Mouse (Mus musculus): Measurements from ENCODE around the gene Tldc2.
A peak's percentile ranks its signal among the peaks of the same experiment; 100 is the strongest.

Tldc2 gene

GRCm38 (mm10) chr2:157086796-157087195, at the start of gene Tldc2:
Tldc2 (plus strand) TSS chr2:157087055.
- no peak for DNase-seq (ENCODE audit: low read depth)

- no peak for DNase-seq (ENCODE audit: low read depth)
Measured at GRCm38 (mm10) chr2:157037303-157037702, 49.6 kb upstream of the Tldc2 start.

DNA sequence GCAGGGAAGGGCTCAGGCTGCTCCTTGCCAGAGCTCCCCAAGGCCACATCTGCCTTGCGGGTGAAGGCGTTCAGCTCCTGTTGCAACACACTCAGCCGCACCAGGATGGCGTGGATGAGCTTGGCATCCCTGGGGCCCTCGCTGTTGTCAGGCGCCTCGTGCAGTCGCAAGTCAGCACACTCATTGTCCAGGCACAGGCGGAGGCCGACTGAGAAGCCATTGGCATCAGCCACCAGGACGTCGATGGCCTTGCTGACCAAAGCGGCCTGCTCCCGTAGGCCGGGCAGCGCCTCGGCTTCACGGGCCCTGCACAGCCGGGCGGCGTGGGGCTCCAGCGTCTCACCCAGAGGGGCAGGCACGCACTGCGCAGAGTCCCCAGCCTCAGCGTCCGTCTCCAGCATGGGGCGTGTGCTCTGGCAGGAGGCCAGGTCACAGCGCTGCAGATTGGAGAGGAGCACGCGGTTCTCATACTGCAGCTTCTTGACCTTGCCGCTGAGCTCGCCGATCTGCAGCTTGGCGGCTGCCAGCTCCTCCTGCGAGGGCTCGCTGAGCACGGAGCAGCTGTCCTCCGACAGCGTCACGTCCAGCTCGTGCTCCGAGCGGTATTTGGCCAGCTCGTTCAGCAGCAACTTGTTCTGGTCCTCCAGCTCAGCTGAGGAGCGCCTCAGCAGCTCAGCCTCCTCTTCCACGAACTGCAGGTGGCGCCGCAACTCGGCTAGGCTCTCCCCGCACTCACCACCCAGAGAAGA, 46.8 kb upstream of the Tldc2 start:
- no peak for DNase-seq (ENCODE audit: low read depth)

DNA sequence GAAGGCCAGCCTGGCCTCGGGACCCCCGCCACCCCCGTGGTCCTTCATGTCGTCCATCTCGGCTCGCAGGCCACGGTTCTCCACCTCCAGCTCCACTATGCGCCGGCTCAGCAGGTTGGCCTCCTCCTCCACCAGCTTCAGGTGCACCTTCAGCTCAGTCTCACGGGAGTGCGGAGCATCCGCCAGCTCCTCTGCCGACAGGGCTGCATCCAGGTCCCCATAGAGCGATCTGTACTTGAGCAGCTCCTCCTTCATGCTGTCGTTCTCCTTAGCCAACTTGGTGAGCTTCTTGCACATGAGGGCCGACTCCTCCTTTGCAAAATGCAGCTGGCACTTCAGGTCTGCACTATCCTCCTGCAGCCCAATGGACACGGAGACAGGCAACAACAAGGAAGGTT, 46.2 kb upstream of the Tldc2 start:
- no peak for DNase-seq (ENCODE audit: low read depth)

DNA sequence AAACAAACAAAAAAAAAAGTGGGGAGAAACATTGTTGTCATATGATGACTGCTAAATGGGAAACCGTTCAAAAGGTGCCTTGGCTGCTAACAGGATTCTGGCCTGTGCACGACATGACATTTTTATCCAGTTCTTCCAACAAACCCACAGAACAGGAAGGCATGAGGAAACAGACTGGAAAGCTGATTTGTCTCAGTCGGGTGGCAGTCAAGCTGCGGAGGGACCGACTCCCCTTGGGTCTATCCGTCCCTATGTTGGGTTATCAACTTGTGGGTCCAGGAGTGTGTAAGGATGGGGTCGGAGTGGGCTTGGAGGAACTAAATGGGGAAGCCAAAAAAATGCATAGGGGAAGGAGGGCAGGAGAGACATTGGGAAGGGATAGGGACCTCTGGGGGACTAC, 45.4 kb upstream of the Tldc2 start:
- no peak for DNase-seq (ENCODE audit: low read depth)

DNA sequence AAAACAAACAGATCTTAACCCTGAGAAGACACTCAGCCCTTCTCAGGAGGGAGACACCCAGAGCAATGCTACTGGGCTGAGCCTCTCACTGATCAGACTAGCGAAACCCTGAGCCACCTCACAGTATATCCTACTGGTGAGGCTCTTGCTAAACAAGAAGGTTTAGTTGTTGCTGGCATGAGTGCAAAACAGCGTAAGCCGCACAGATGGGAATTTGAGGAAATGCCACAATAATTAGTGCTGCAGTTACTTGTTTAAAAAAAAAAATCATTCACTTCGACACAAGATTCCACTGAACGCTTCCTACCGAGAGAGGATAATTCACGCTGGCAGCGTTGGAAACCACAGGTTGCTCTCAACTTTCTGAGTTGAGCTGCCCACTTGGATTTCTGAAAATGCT, 43.3 kb upstream of the Tldc2 start:
- DNase-seq (ENCODE audit: low read depth) = no peak

- peak; percentile 58 for DNase-seq (ENCODE audit: low read depth)
Measured at GRCm38 (mm10) chr2:157043987-157044386, 42.9 kb upstream of the Tldc2 start.

- DNase-seq (ENCODE audit: low read depth) = no peak
Measured at GRCm38 (mm10) chr2:157045932-157046331, 40.9 kb upstream of the Tldc2 start.

- no peak for DNase-seq (ENCODE audit: low read depth)
Measured at GRCm38 (mm10) chr2:157046956-157047355, 39.9 kb upstream of the Tldc2 start.

DNA sequence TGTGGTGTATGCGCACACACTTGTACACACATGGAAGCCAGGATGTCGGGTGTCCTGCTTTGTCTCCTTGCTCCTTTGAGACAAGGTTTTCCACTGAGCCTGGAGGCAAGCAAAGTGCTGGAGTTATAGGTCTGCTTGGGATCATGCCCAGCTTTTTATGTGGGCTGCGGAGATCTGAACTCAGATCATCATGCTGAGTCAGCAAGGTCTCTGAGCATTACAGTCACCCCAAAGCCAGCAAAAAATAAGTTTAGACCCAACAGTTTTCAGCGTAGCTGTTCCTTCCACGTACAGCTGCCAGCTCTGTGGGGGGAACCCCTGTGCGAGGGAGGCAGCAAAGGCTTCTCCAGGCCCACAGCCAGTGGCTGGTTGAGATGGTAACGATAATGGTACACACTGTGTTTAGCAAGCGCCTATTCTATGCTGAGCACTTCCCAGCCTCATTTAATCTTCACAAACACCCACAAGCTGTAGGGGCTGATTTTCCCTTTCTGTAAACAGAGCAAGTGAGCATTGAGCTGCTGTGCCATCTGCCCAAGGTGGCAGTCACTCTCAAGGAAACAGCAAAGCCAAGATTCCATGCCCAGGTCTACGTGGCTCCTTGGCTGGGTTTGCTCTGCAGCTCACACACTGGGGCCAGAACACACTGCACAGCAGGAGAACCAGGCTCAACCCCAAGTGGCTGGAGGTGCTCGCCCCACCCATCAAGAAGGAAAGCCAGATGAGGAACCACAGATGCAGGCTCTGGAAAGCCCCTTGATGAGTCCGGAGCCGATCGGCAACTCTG, 38.3 kb upstream of the Tldc2 start:
- no peak for DNase-seq (ENCODE audit: low read depth)

GRCm38 (mm10) chr2:157049831-157050243, 37.0 kb upstream of the Tldc2 start:
- DNase-seq (ENCODE audit: low read depth) = no peak

- DNase-seq (ENCODE audit: low read depth) = no peak
Measured at GRCm38 (mm10) chr2:157052448-157052847, 34.4 kb upstream of the Tldc2 start.

GRCm38 (mm10) chr2:157053124-157053523, 33.7 kb upstream of the Tldc2 start:
- DNase-seq (ENCODE audit: low read depth) = no peak

DNA sequence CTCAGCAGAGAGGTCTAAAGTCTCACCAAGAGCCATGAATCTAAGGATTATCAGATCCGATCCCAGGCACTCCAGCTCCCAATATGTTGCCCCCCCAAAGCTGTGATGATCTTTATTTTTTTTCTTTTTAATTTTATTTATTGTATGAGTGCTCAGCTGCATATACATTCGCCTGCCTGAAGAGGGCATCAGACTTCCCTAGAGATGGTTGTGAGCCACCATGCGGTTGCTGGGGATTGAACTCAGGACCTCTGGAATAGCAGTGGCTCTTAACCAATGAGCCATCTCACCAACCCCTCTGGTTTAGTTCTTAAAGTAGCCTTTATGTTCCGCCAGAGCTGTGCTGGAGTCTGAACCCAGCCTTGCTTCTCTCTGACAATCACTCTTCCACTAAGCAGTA, 33.1 kb upstream of the Tldc2 start:
- no peak for DNase-seq (ENCODE audit: low read depth)

- peak; percentile 34 for DNase-seq (ENCODE audit: low read depth)
Measured at GRCm38 (mm10) chr2:157054297-157054696, 32.6 kb upstream of the Tldc2 start.

GRCm38 (mm10) chr2:157054816-157055215, 32.0 kb upstream of the Tldc2 start:
- DNase-seq (ENCODE audit: low read depth) = no peak

DNA sequence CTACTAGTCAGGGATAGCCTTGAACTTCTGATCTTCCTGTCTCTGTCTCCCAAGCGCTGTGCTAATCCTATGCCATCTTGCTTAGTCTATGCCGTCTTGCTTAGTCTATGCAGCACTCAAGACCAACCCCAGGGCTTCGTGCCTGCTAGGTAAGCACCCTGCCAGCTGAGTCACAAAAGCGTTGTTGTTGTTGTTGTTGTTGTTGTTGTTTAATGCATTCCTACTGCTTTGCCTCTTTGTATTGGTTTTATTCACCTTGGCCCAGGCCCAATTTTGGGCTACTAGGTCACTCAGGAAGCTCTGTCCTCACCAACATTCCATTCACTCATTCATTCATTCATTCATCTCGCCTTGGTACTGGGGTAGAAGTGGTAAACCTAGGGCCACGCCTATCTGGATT, 31.1 kb upstream of the Tldc2 start:
- no peak for DNase-seq (ENCODE audit: low read depth)

DNA sequence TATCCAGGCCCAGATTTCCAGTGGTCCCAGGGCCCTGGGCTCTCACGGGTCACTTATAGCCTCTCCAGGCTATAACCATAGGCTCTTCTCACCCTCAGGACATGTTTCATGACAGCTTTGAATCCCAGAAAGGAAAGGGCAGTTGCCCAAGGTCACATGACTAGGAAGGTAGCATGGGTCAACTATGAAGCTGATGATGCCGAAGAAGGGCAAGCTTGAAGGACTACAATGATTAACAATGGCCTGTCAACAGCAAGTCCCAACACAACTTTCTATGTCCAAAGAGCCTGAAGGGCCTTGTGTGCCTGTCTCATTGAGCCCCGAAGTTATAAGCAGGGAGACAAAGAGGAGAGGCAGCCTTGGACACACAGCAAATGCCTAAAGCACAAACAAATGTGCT, 29.7 kb upstream of the Tldc2 start:
- no peak for DNase-seq (ENCODE audit: low read depth)

DNA sequence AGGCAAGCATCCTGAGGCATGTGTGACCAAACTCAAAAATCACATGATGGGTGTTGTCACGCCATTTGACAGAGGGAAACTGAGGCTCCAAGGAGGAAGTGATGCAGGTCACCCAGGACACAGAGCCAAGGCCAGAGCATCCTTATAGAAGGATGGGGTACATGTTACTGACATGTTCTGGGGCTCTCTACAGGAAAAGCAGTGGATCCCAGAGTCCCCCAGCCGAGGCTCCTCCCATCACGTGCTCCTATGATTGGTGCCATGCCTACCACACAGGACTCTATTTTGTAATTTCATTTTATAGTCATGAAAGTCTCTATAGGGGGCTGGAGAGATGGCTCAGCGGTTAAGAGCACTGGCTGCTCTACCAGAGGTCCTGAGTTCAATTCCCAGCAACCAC, 29.1 kb upstream of the Tldc2 start:
- no peak for DNase-seq (ENCODE audit: low read depth)

GRCm38 (mm10) chr2:157058342-157058998, 28.4 kb upstream of the Tldc2 start:
- DNase-seq (ENCODE audit: low read depth) = no peak

DNA sequence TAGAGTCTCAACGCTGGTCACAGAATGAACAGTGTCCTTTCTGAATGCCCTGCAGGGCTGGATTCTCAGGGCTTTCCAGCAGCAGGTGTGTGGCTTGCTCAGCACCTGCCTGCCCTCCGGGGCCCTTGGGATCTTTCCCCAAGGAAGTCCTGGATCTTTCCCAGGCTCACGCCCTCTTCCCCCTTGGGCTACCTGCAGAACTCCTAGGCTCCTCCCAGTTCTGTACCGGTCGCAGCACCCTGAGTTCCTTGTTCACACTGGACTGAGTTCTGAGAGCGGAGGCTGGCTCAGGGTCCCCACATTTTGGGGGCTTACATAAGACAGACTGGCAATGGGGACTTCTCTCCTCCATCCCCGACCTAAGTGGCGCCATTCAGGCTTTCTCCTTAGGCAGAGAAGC, 27.7 kb upstream of the Tldc2 start:
- no peak for DNase-seq (ENCODE audit: low read depth)

- DNase-seq (ENCODE audit: low read depth) = no peak
Measured at GRCm38 (mm10) chr2:157060037-157060436, 26.8 kb upstream of the Tldc2 start.

All from NIH3T3 (cell line).